Mouse (Mus musculus) cerebellum, adult 2 months (tissue): ENCODE data around the gene Galnt17. TPM values are rescaled to one million over a fixed set of nuclear protein-coding genes. Genes with fewer than 3 reads are reported as not detected.

Source experiments
- DNase-seq, 2 experiments: peaks; one replicate each; pipeline ENCODE4 v3.0.0; 2021
- H3K27ac ChIP-seq: fragments of 200-500 bp; 2 replicates; pipeline ENCODE4 v1.5.1; 2012; ENCODE audit warnings: low read length, control low read depth, inconsistent platforms; ENCODE audit not compliant: insufficient read depth
- H3K27me3 ChIP-seq: fragments of 200-500 bp; 2 replicates; pipeline ENCODE4 v1.6.1; 2012; ENCODE audit warnings: inconsistent platforms, mild to moderate bottlenecking, low read length, moderate library complexity; ENCODE audit not compliant: control insufficient read depth, insufficient read depth
- H3K4me1 ChIP-seq: fragments of 200-500 bp; 2 replicates; pipeline ENCODE4 v1.6.1; 2011; ENCODE audit warnings: low read length; ENCODE audit not compliant: control insufficient read depth, insufficient read depth
- H3K4me3 ChIP-seq: fragments of 200-500 bp; replicated peaks from 2 replicates; pipeline ENCODE3; 2011; ENCODE audit warnings: mild to moderate bottlenecking, low read depth, low read length, control low read depth; ENCODE audit not compliant: insufficient read depth
- CTCF ChIP-seq: fragments of 200-500 bp; IDR thresholded peaks from 2 replicates; pipeline ENCODE4 v1.5.1; 2011; ENCODE audit warnings: low read depth, mild to moderate bottlenecking, control low read depth, low read length, moderate library complexity, borderline replicate concordance; ENCODE audit not compliant: insufficient read depth
- POLR2A ChIP-seq: fragments of 200-500 bp; IDR thresholded peaks from 2 replicates; pipeline ENCODE4 v1.6.1; 2011; ENCODE audit warnings: low read length, control low read depth, borderline replicate concordance; ENCODE audit not compliant: insufficient read depth
- WGBS: fragments of 180-500 bp; shearing (Covaris S2); methylation state at CpG from one replicate; pipeline ENCODE4 v1.1.7; 2018; 5-methylcytosine and 5-hydroxymethylcytosine counted together
- polyA plus RNA-seq: library from polyadenylated mRNA; depleted of rRNA; stranded (reverse); fragments of >200 nt; gene quantifications from 2 replicates; pipeline ENCODE4 v1.2.3, GENCODE M21; 2012

Galnt17 gene
- polyA plus RNA-seq, 1 experiment, result 22.2 TPM

- WGBS, result 98% methylated on average over 6 of the region's 6 CpGs
- peaks cover 8% of the 10 kb centered on the region; the same call in 1 of the 2 replicates for H3K4me1 ChIP-seq
- H3K4me3 ChIP-seq, result no peak overlapping the region
- no peaks in the 10 kb centered on the region for H3K27me3 ChIP-seq
- TF ChIP-seq POLR2A, result no peak
- H3K27ac ChIP-seq, result no peak overlapping the region
- DNase-seq, result no peak
Measured at GRCm38 (mm10) chr5:131246591-131246990, 61.7 kb downstream of the Galnt17 start.

- no peak overlapping the region for H3K27ac ChIP-seq
- H3K4me3 ChIP-seq, result no peak overlapping the region
- 67% methylated on average over 4 of the region's 4 CpGs for WGBS
- no peaks in the 10 kb centered on the region for H3K4me1 ChIP-seq
- H3K27me3 ChIP-seq, result no peaks in the 10 kb centered on the region
- peak in 1 of 2 experiments; percentile 47 for DNase-seq
- no peak for TF ChIP-seq CTCF
- TF ChIP-seq POLR2A, result no peak
Measured at GRCm38 (mm10) chr5:131241689-131242088, 66.6 kb downstream of the Galnt17 start.

- DNase-seq, result no peak
- Histone ChIP-seq H3K4me1 (no peaks in the 10 kb centered on the region), H3K27me3 (no peaks in the 10 kb centered on the region), H3K27ac (no peak overlapping the region), H3K4me3 (no peak overlapping the region)
- 98% methylated on average over 3 of the region's 3 CpGs for WGBS
- TF ChIP-seq CTCF (no peak), POLR2A (no peak)
Measured at GRCm38 (mm10) chr5:131239813-131240212, 68.5 kb downstream of the Galnt17 start.

GRCm38 (mm10) chr5:131236906-131237305, 71.4 kb downstream of the Galnt17 start:
- Histone ChIP-seq H3K4me3 (no peak overlapping the region), H3K27ac (no peak overlapping the region), H3K27me3 (no peaks in the 10 kb centered on the region), H3K4me1 (0 out of 2 replicates have a peak, but pooled peaks cover 5% of the 10 kb centered on the region)
- no peak for DNase-seq
- TF ChIP-seq CTCF (no peak), POLR2A (no peak)
- WGBS, result 60% methylated on average over 8 of the region's 8 CpGs

GRCm38 (mm10) chr5:131233828-131234227, 74.5 kb downstream of the Galnt17 start:
- Histone ChIP-seq H3K4me1 (peaks cover 13% of the 10 kb centered on the region; the same call in 1 of the 2 replicates), H3K27ac (no peak overlapping the region), H3K4me3 (no peak overlapping the region), H3K27me3 (no peaks in the 10 kb centered on the region)
- WGBS, result 58% methylated on average over 8 of the region's 8 CpGs
- DNase-seq, result no peak
- no peak for TF ChIP-seq POLR2A
- no peak for TF ChIP-seq CTCF

GRCm38 (mm10) chr5:131231060-131231459, 77.2 kb downstream of the Galnt17 start:
- no peaks in the 10 kb centered on the region for H3K27me3 ChIP-seq
- WGBS, result 16% methylated on average over 11 of the region's 11 CpGs
- DNase-seq, result peak; percentile 67 to 74
- no peak overlapping the region for H3K27ac ChIP-seq
- peaks cover 13% of the 10 kb centered on the region; the same call in 1 of the 2 replicates for H3K4me1 ChIP-seq
- H3K4me3 ChIP-seq, result no peak overlapping the region
- TF ChIP-seq POLR2A (no peak), CTCF (no peak)

GRCm38 (mm10) chr5:131229744-131230143, 78.6 kb downstream of the Galnt17 start:
- H3K4me3 ChIP-seq, result no peak overlapping the region
- peaks cover 13% of the 10 kb centered on the region; the same call in 1 of the 2 replicates for H3K4me1 ChIP-seq
- H3K27ac ChIP-seq, result no peak overlapping the region
- DNase-seq, result no peak
- TF ChIP-seq CTCF (no peak), POLR2A (no peak)
- H3K27me3 ChIP-seq, result no peaks in the 10 kb centered on the region
- 94% methylated on average over 10 of the region's 10 CpGs for WGBS

GRCm38 (mm10) chr5:131223416-131223815, 84.9 kb downstream of the Galnt17 start:
- Histone ChIP-seq H3K4me3 (no peak overlapping the region), H3K4me1 (no peaks in the 10 kb centered on the region), H3K27ac (no peak overlapping the region), H3K27me3 (no peaks in the 10 kb centered on the region)
- no peak for DNase-seq
- TF ChIP-seq CTCF (no peak), POLR2A (no peak)
- WGBS, result 83% methylated on average over 1 of the region's 1 CpGs
